1 mouse cellular context compared by ENCODE assay signal in genomic region chr3:40738381-40738912, GRCm38 (mm10).
TF ChIP-seq lines count a peak whose summit lies in the region.

No protein-coding gene starts in this region.

TF ChIP-seq in MEL, 35 proteins besides CTCF, POLR2A, EP300 and RAD21 (continued from another document):
- no peak for TF ChIP-seq ELF1 (IDR thresholded peaks at IDR 0.05; ENCODE audit: low read depth, low read length)
- peak; percentile 22; the same call in 1 of the 2 replicates for TF ChIP-seq BHLHE40 (IDR thresholded peaks at IDR 0.05; ENCODE audit: borderline replicate concordance, low read depth, low read length)
- no peak for TF ChIP-seq POLR2AphosphoS2 (IDR thresholded peaks at IDR 0.05; ENCODE audit: low read length)
- TF ChIP-seq RCOR1 (IDR thresholded peaks at IDR 0.05; ENCODE audit: low read depth, low read length), result peak; percentile 95
- TF ChIP-seq MYC (IDR thresholded peaks at IDR 0.05; ENCODE audit: low read depth, low read length), result no peak; the same call in 1 of the 2 replicates
- peak; percentile 70; the same call in 1 of the 2 replicates for TF ChIP-seq MAFK (IDR thresholded peaks at IDR 0.05; ENCODE audit: borderline replicate concordance, low read depth, low read length)
- no peak for TF ChIP-seq CHD2 (IDR thresholded peaks at IDR 0.05; ENCODE audit: low read length)
- TF ChIP-seq HCFC1 (IDR thresholded peaks at IDR 0.05; ENCODE audit: low read depth, low read length), result peak; percentile 50; the same call in 1 of the 2 replicates
- TF ChIP-seq TBP (IDR thresholded peaks at IDR 0.05; ENCODE audit: low read depth, low read length), result peak; percentile 61
- TF ChIP-seq NELFE (IDR thresholded peaks at IDR 0.05; ENCODE audit: low read depth, low read length), result 0 out of 2 replicates have a peak, but pooled peaks have one; percentile 26
- no peak for TF ChIP-seq UBTF (IDR thresholded peaks at IDR 0.05; ENCODE audit: borderline replicate concordance, insufficient read depth, low read depth, low read length)
- TF ChIP-seq MAX (IDR thresholded peaks at IDR 0.05; ENCODE audit: low read length), result no peak
- TF ChIP-seq KAT2A (conservative IDR thresholded peaks at IDR 0.05; ENCODE audit: low read depth, low read length), result no peak
- no peak for TF ChIP-seq SMC3 (IDR thresholded peaks at IDR 0.05; ENCODE audit: low read depth, low read length)
- TF ChIP-seq USF2 (IDR thresholded peaks at IDR 0.05; ENCODE audit: borderline replicate concordance in 1 of 2, insufficient read depth in 1 of 2, low read depth in 1 of 2, low read length in 2 of 2), result no peak
- TF ChIP-seq ZKSCAN1 (IDR thresholded peaks at IDR 0.05; ENCODE audit: low read depth, low read length), result no peak
- peak; percentile 88 for TF ChIP-seq ETS1 (IDR thresholded peaks at IDR 0.05; ENCODE audit: low read depth, low read length)
